ENCODE assay signal across 17 mouse cellular contexts in genomic region chr13:37930091-37930490, GRCm38 (mm10).
"Had no signal": no experiment of that assay in that cellular context is flagged by ENCODE, and none has a peak within 500 bp of the region (broad histone marks: within the 10 kb centered on the region; RNA-seq: fewer than 3 reads in every experiment).

No protein-coding gene starts in this region.

- H3K9ac ChIP-seq: limb, embryonic 12.5 days; liver, embryonic 14.5 days; lung, embryonic 15.5 days; neural tube, embryonic 12.5 days; stomach, embryonic 15.5 days had no signal

- H3K4me1 ChIP-seq: limb, embryonic 12.5 days; midbrain, embryonic 10.5 days; neural tube, embryonic 12.5 days had no signal

- H3K4me3 ChIP-seq: layer of hippocampus, adult 2 months; limb, embryonic 12.5 days; lung, embryonic 15.5 days; midbrain, embryonic 10.5 days; myocyte; neural tube, embryonic 12.5 days; stomach, embryonic 15.5 days had no signal

- H3K9me3 ChIP-seq: limb, embryonic 12.5 days; lung, embryonic 15.5 days; midbrain, embryonic 10.5 days; neural tube, embryonic 12.5 days; stomach, embryonic 15.5 days had no signal

- H3K4me2 ChIP-seq: limb, embryonic 12.5 days; lung, embryonic 15.5 days; neural tube, embryonic 12.5 days; stomach, embryonic 15.5 days had no signal

- DNase-seq: kidney, adult 18-20 months; kidney, postnatal 10 days; liver; midbrain, embryonic 14.5 days; right cerebral cortex, postnatal 4 days; spleen, adult 18-20 months; thymus, adult 18-20 months; thymus, postnatal 14 days had no signal

- H3K27me3 ChIP-seq: limb, embryonic 12.5 days; lung, embryonic 15.5 days; neural tube, embryonic 12.5 days; stomach, embryonic 15.5 days had no signal

- H3K27ac ChIP-seq: layer of hippocampus, adult 2 months; limb, embryonic 12.5 days; liver, embryonic 14.5 days; lung, embryonic 15.5 days; midbrain, embryonic 10.5 days; neural tube, embryonic 12.5 days; stomach, embryonic 15.5 days had no signal

- ATAC-seq: inflammation-experienced regulatory T-cells, adult 6 months had no signal
